Comparison of ENCODE assay signal across 8 mouse cellular contexts in the genomic region with DNA sequence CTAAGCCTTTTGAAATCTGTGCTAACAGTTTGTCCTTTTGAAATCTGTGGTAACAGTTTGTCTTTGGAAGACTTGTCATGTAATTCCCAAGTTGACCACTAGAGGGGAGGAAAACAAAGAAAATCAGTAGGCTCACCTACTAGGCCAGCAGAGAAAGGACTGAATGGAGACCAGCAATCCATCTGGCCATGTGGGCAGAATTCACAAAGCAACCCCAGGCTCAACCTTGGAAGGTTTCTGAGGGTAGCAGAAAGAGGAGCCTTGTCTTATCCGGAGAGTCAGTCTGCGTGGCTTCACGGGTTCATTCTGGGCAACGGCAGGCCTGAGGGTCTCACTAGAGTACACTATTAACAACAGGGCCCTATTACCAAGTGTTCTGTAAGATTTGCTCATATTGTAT.
DNase-seq lines count a peak whose midpoint lies in the region; ATAC-seq and TF ChIP-seq lines count a peak whose summit lies in the region.

No protein-coding gene starts in this region.

- H3K4me3 ChIP-seq in kidney, postnatal 0 days (replicated peaks; ENCODE audit: low read depth, low read length): no peak overlapping the region
- no peak overlapping the region for H3K4me3 ChIP-seq in stomach, postnatal 0 days (ENCODE audit: low read depth, low read length)

- H3K4me1 ChIP-seq in kidney, postnatal 0 days (replicated peaks; ENCODE audit: insufficient read depth, low read length): no peaks in the 10 kb centered on the region
- no peaks in the 10 kb centered on the region for H3K4me1 ChIP-seq in stomach, postnatal 0 days (replicated peaks; ENCODE audit: control insufficient read depth, insufficient read depth)

- H3K27ac ChIP-seq in kidney, postnatal 0 days: no peak overlapping the region
- no peak overlapping the region for H3K27ac ChIP-seq in stomach, postnatal 0 days (replicated peaks)

- ATAC-seq in kidney, postnatal 0 days (replicated peaks; ENCODE audit: low FRiP score, low read depth): no peak
- ATAC-seq in hematopoietic stem cell, adult 5-6 weeks (replicated peaks in 1 of 2; ENCODE audit: insufficient read depth in 1 of 2, low FRiP score in 2 of 2, low TSS enrichment in 1 of 2, low read depth in 1 of 2, poor library complexity in 2 of 2, severe bottlenecking in 2 of 2): peak; percentile 47 to 62; a peak in 3 of 4 replicates
- ATAC-seq in stomach, postnatal 0 days (ENCODE audit: low FRiP score, low TSS enrichment): no peak

- H3K9me3 ChIP-seq in kidney, postnatal 0 days (replicated peaks; ENCODE audit: low read length): no peaks in the 10 kb centered on the region
- H3K9me3 ChIP-seq in stomach, postnatal 0 days (ENCODE audit: control insufficient read depth, low read length): no peaks in the 10 kb centered on the region

- WGBS in kidney, postnatal 0 days: 86% methylated on average over 4 of the region's 4 CpGs
- 82% methylated on average over 4 of the region's 4 CpGs for WGBS in stomach, postnatal 0 days

- DNase-seq in kidney, postnatal 0 days (ENCODE audit: low spot score): peak; percentile 79
- no peak for DNase-seq in kidney, adult 11 months
- peak; percentile 29 for DNase-seq in Muller cell, postnatal 12 days (ENCODE audit: inconsistent ontology term)
- DNase-seq in cerebellum, postnatal 10 days: peak; percentile 63 to 90
- DNase-seq in lung, postnatal 25 days (ENCODE audit: low spot score): peak; percentile 35
- peak; percentile 12 for DNase-seq in stomach, postnatal 0 days (ENCODE audit: low spot score)
- DNase-seq in urinary bladder, postnatal 36 days (ENCODE audit: low spot score in 2 of 2): no peak

- no peak overlapping the region for H3K9ac ChIP-seq in kidney, postnatal 0 days (ENCODE audit: low read depth, low read length)
- H3K9ac ChIP-seq in stomach, postnatal 0 days (ENCODE audit: low read length): no peak overlapping the region

- no peak overlapping the region for H3K4me2 ChIP-seq in kidney, postnatal 0 days (ENCODE audit: low read length)
- no peak overlapping the region for H3K4me2 ChIP-seq in stomach, postnatal 0 days (replicated peaks; ENCODE audit: low read depth)

- H3K36me3 ChIP-seq in kidney, postnatal 0 days (ENCODE audit: insufficient read depth, low read length): no peaks in the 10 kb centered on the region
- no peaks in the 10 kb centered on the region for H3K36me3 ChIP-seq in stomach, postnatal 0 days (ENCODE audit: control insufficient read depth, insufficient read depth, low read length)

- peak; percentile 77 for TF ChIP-seq CTCF in kidney, postnatal 0 days (IDR thresholded peaks at IDR 0.05; ENCODE audit: low read depth)
- peak; percentile 82 for TF ChIP-seq CTCF in stomach, postnatal 0 days (IDR thresholded peaks at IDR 0.05; ENCODE audit: low read depth)

- no peaks in the 10 kb centered on the region for H3K27me3 ChIP-seq in kidney, postnatal 0 days (ENCODE audit: insufficient read depth, low read length)
- H3K27me3 ChIP-seq in stomach, postnatal 0 days (ENCODE audit: control insufficient read depth, insufficient read depth, low read length): no peaks in the 10 kb centered on the region

- no peak for TF ChIP-seq EP300 in stomach, postnatal 0 days (optimal IDR thresholded peaks at IDR 0.05)

Comparison
In these comparisons a context has a peak if more than half of its experiments do, and no peak if none do; other contexts are left out.
1. DNase-seq: peak in kidney, postnatal 0 days (single experiment), Muller cell, postnatal 12 days (single experiment), cerebellum, postnatal 10 days (2 of 2), lung, postnatal 25 days (single experiment) and stomach, postnatal 0 days (single experiment); none in kidney, adult 11 months (single experiment) and urinary bladder, postnatal 36 days (0 of 2).
2. ATAC-seq: peak in hematopoietic stem cell, adult 5-6 weeks (2 of 2); none in kidney, postnatal 0 days (single experiment) and stomach, postnatal 0 days (single experiment).